Mouse (Mus musculus) hindbrain, embryonic 14.5 days (tissue): ENCODE results near the gene Aatk. TPM values are rescaled to one million over a fixed set of nuclear protein-coding genes. Genes with fewer than 3 reads are reported as not detected.
A peak's percentile ranks its signal among the peaks of the same experiment; 100 is the strongest.

ENCODE experiments used
- ATAC-seq: fragments of 200-750 bp; cut with Nextera tagmentation; 2 replicates; pipeline ENCODE4 v1.8.0; 2017; ENCODE audit warnings: moderate number of reproducible peaks, mild to moderate bottlenecking, moderate TSS enrichment, moderate library complexity; ENCODE audit not compliant: low FRiP score
- DNase-seq: peaks from one replicate; pipeline ENCODE4 v3.0.0-alpha.2; 2015; ENCODE audit warnings: low spot score
- H3K27ac ChIP-seq: fragments of 300-500 bp; sonication (generic); 2 replicates; pipeline ENCODE4 v1.5.1; 2014; ENCODE audit warnings: mild to moderate bottlenecking, moderate library complexity
- H3K27me3 ChIP-seq: fragments of 300-500 bp; sonication (generic); 2 replicates; pipeline ENCODE4 v1.6.1; 2014; ENCODE audit warnings: mild to moderate bottlenecking, low read length, mixed read lengths; ENCODE audit not compliant: control insufficient read depth, insufficient read depth
- H3K36me3 ChIP-seq: fragments of 300-500 bp; sonication (generic); replicated peaks from 2 replicates; pipeline ENCODE4 v1.6.1; 2014; ENCODE audit not compliant: control insufficient read depth, insufficient read depth
- H3K4me1 ChIP-seq: fragments of 300-500 bp; sonication (generic); replicated peaks from 2 replicates; pipeline ENCODE4 v1.6.1; 2014; ENCODE audit warnings: antibody characterized with exemption, low read length, mixed read lengths; ENCODE audit not compliant: control insufficient read depth, insufficient read depth
- H3K4me2 ChIP-seq: fragments of 300-500 bp; sonication (generic); replicated peaks from 2 replicates; pipeline ENCODE4 v1.6.1; 2014; ENCODE audit warnings: mild to moderate bottlenecking, moderate library complexity
- H3K4me3 ChIP-seq: fragments of 300-500 bp; sonication (generic); replicated peaks from 2 replicates; pipeline ENCODE4 v1.5.1; 2014; ENCODE audit warnings: mild to moderate bottlenecking, low read length
- H3K9ac ChIP-seq: fragments of 300-500 bp; sonication (generic); 2 replicates; pipeline ENCODE4 v1.6.1; 2014
- H3K9me3 ChIP-seq: fragments of 300-500 bp; sonication (generic); 2 replicates; pipeline ENCODE4 v1.6.1; 2016; ENCODE audit warnings: low read length; ENCODE audit not compliant: control insufficient read depth
- WGBS: fragments of 180-500 bp; shearing (Covaris S2); extraction: QIAGEN DNeasy Blood & Tissue Kit; methylation state at CpG from one replicate; pipeline ENCODE4 v1.1.7; 2014; 5-methylcytosine and 5-hydroxymethylcytosine counted together
- polyA plus RNA-seq: library from polyadenylated mRNA; unstranded; fragments of >200 nt; fragmentation: Nextera tagmentation; extraction: Ambion mirVana; gene quantifications from 2 replicates; pipeline ENCODE4 v1.2.1, GENCODE M21; 2014

Gene Aatk
- polyA plus RNA-seq, 1 experiment from 2014 or later, result 49.1 TPM

DNA sequence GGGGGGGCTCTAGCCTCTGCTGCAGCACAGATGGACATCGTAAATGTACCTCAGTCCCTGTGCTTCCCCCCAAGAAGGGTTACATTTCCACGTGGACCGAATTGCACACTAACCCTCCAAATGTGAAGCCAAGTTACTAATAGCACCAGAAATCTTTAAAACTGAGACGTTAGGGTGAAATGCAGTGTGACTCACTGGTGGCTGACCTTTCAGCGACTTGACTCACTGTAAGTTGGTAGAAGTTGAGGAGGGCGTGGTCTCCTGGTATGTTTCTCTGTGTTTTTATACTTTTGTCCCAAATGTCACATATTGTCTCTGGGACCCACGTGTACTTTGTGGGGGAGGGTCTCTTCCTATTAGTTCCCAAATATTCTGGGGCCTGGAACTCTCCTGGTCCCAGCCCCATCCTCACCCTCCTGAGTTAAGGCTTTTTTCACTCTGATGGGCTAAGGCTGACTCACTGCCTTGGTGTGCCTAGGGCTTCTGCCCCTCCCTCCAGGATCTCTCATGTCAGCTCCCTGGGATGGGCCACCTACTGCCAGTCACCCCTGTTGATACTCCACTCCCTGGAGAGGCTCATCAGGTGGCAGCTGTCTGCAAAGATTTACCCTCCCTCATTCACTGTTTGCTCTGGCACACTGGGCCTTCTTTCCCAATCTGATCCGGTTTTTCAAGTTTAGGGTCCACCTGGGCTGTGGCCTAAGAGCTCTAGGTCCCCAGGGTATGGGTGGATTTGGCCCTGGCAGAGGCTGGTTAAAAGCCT lies 71.0 kb downstream of the Aatk start:
- 89% methylated on average over 8 of the region's 8 CpGs for WGBS
- Histone ChIP-seq H3K9ac (no peak overlapping the region), H3K4me2 (no peak overlapping the region), H3K9me3 (no peaks in the 10 kb centered on the region), H3K36me3 (no peaks in the 10 kb centered on the region), H3K27me3 (no peaks in the 10 kb centered on the region), H3K27ac (no peak overlapping the region), H3K4me1 (peaks cover 7% of the 10 kb centered on the region), H3K4me3 (no peak overlapping the region)
- ATAC-seq (no peak), DNase-seq (no peak)

DNA sequence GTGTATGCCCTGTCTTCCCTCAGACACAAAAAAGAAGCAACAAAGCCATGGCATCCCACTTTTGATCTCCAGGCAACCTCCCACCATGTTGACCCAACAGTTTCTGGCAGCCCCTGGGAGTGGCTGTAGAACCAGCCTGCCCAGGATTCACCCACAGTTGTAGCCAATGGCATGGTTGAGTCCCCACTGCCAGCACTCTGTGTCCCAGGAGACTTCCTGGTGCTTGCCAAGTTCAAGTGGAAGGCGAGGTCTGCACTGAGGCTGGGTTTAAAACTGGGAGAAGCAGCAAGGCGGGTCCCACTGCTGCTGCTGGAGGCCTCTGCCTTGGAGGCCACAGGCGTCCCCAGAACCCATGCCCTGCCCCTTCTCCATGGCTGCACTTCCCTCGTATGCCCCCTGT lies 73.2 kb downstream of the Aatk start:
- Histone ChIP-seq H3K9me3 (no peaks in the 10 kb centered on the region), H3K27me3 (no peaks in the 10 kb centered on the region), H3K4me1 (peaks cover 25% of the 10 kb centered on the region), H3K36me3 (no peaks in the 10 kb centered on the region), H3K9ac (no peak overlapping the region), H3K4me2 (no peak overlapping the region), H3K27ac (no peak overlapping the region), H3K4me3 (no peak overlapping the region)
- WGBS, result 97% methylated on average over 4 of the region's 4 CpGs
- no peak for ATAC-seq
- no peak for DNase-seq

DNA sequence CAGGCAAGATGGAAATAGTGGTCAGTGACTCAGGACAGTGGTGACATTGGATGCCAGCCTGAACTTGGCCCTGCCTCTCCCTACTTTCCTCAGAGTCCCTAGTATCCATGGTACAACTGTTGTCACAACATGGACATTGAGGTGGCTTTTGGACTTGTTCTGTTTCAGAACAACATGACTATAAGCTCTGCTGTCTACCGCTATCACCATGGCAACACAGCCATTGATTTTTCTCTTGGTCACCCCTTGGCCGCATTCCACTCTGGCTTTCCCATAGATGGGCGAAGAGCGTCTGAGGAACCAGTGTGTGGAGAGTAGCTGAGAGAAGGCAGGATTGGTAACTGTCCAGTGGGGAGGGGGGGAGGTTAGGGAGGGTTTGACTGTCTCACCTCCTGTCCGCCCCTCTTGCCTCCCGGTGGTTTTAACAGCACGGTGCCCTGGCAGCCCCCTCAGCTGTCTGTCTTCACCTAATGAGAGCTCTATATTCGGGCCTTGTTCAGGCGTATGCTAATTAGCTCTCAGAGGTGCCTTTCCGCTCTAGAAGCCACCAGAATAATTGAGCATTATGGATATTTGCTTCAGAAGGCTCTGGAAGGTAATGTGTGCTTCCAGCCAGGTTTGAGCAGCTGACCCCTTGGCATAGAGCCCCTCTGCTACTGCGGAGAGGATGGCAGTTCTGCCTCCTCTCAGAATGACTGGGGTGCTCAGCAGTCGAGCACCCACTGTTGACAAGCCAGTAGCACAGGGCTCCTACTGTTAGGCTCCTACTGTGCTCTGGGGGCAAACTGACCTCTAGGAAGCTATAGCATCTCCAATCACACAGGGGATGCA lies 76.7 kb downstream of the Aatk start:
- peak; percentile 69 for DNase-seq
- ATAC-seq, result peak; percentile 72

DNA sequence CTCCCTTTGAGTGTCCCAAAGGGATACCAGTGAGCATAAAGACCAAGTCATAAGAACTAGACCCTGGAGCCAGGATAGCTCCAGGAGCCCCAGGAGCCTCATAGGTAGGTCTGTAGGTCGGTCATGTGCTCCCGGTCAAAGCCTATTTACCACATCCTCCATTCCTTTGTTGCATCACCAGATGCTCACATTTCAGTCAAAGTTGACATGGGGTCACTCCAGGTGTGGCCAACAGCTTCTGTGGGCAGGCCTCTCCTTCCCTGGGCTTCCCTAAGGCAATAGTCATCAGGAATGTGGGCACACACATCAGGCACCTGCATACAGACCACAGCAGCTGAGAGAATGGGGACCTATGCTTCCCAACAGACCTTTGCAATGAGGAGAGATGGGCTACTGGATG lies 79.1 kb downstream of the Aatk start:
- no peaks in the 10 kb centered on the region for H3K36me3 ChIP-seq
- 98% methylated on average over 2 of the region's 2 CpGs for WGBS
- H3K4me3 ChIP-seq, result no peak overlapping the region
- H3K9me3 ChIP-seq, result no peaks in the 10 kb centered on the region
- no peak overlapping the region for H3K27ac ChIP-seq
- H3K27me3 ChIP-seq, result no peaks in the 10 kb centered on the region
- ATAC-seq (no peak), DNase-seq (no peak)
- H3K4me1 ChIP-seq, result peaks cover 25% of the 10 kb centered on the region
- no peak overlapping the region for H3K9ac ChIP-seq
- no peak overlapping the region for H3K4me2 ChIP-seq

More for the DNA sequence above, 76.7 kb downstream of the Aatk start:
- peak overlapping the region; percentile 68 for H3K27ac ChIP-seq
- H3K9ac ChIP-seq, result 0 out of 2 replicates have a peak overlapping the region, but pooled peaks have one; percentile 0
- H3K9me3 ChIP-seq, result no peaks in the 10 kb centered on the region
- H3K4me1 ChIP-seq, result peaks cover 25% of the 10 kb centered on the region
- H3K36me3 ChIP-seq, result no peaks in the 10 kb centered on the region
- H3K4me2 ChIP-seq, result no peak overlapping the region
- no peaks in the 10 kb centered on the region for H3K27me3 ChIP-seq
- WGBS, result 26% methylated on average over 12 of the region's 12 CpGs
- no peak overlapping the region for H3K4me3 ChIP-seq

DNA sequence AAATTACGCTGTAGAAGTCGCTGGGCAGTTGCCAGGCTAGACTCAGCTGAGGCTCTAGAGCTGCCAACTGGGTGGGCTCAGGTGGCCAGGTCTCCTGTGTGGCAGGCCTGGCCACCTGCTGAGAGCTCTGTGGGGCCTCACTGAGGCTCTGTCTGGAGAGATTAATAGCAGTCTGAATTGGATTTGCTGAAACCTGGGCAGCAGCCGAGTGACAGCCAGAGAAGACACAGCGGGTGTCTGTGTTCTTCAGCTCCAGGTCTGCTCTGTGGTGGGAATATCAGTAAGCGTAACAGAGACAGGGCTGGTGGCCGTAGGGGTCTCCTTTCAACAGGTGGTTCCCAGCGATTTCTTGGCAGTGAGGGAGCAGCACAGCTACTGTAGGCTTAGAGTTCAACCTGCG lies 79.6 kb downstream of the Aatk start:
- Histone ChIP-seq H3K4me3 (no peak overlapping the region), H3K27me3 (no peaks in the 10 kb centered on the region), H3K9me3 (no peaks in the 10 kb centered on the region), H3K4me1 (peaks cover 25% of the 10 kb centered on the region), H3K4me2 (no peak overlapping the region), H3K27ac (no peak overlapping the region), H3K9ac (no peak overlapping the region), H3K36me3 (no peaks in the 10 kb centered on the region)
- ATAC-seq (no peak), DNase-seq (no peak)
- WGBS, result 61% methylated on average over 8 of the region's 8 CpGs

DNA sequence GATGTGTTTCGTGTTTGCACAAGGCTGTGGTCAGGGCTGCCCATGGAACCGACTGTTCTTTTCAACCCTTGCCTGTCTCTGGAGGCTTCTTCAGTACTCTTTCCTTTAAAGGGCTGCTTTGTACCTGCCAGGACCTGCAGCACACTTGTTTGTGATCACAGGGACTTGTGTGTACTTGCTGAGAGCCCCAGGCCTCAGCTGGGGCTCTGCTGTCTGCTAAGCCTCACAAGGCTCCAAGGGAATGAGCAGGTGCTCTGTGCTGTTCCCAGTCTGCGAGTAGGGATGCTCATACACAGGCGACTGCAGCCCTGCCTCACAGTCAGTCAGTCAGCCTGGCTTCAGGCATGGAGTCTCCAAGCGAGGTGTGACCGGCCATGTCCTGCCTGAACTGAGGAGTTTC lies 80.7 kb downstream of the Aatk start:
- WGBS, result 82% methylated on average over 6 of the region's 6 CpGs
- H3K4me3 ChIP-seq, result no peak overlapping the region
- no peaks in the 10 kb centered on the region for H3K27me3 ChIP-seq
- DNase-seq, result no peak
- H3K27ac ChIP-seq, result no peak overlapping the region
- H3K4me2 ChIP-seq, result no peak overlapping the region
- no peaks in the 10 kb centered on the region for H3K9me3 ChIP-seq
- peaks cover 22% of the 10 kb centered on the region for H3K4me1 ChIP-seq
- no peak overlapping the region for H3K9ac ChIP-seq
- no peak for ATAC-seq
- no peaks in the 10 kb centered on the region for H3K36me3 ChIP-seq

DNA sequence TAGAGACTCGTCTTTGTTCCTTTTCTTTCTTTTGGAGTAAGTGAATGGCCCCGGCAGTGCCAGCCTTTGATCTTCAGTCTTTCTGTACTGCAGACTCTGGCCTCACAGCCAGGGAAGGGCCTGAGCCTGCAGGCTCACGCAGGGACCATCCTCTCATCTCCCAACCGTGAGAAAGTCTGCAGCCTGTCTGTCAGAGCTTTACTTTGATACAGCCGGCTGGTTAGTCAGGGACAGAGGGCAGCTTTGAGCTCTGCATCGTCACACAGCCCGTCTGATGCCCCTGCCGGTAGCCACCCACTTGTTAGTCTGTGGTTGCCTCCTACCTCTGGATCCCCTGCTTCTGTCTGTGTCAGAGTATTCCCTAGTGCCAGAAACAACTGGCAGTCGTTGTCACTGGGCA lies 81.9 kb downstream of the Aatk start:
- Histone ChIP-seq H3K27ac (no peak overlapping the region), H3K36me3 (no peaks in the 10 kb centered on the region), H3K4me3 (no peak overlapping the region), H3K9me3 (no peaks in the 10 kb centered on the region), H3K27me3 (no peaks in the 10 kb centered on the region), H3K9ac (no peak overlapping the region), H3K4me1 (peaks cover 10% of the 10 kb centered on the region), H3K4me2 (no peak overlapping the region)
- ATAC-seq (no peak), DNase-seq (no peak)
- 14% methylated on average over 9 of the region's 9 CpGs for WGBS

DNA sequence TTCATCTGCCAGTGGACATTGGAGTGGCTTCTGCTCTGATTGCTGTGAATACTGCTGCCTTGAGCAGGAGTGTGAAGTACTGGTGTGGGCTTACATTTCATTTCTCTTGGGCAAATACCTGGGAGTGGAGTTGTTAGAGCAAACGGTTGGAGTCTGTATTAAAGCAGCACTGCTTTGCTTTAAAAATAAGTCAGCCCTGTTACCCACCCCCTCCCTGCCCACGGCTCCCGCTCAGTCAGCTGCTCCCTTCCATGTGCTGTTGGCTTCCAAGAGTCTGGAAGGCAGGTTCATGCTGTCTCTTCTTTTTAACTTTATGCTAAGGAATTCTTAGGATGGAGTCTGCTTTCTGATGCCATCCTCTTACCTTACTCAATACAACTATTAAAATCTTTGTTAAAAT lies 85.5 kb downstream of the Aatk start:
- no peak overlapping the region for H3K27ac ChIP-seq
- no peaks in the 10 kb centered on the region for H3K4me1 ChIP-seq
- ATAC-seq (no peak), DNase-seq (no peak)
- H3K36me3 ChIP-seq, result no peaks in the 10 kb centered on the region
- H3K9ac ChIP-seq, result no peak overlapping the region
- H3K4me3 ChIP-seq, result no peak overlapping the region
- WGBS, result 92% methylated on average over 3 of the region's 3 CpGs
- H3K9me3 ChIP-seq, result no peaks in the 10 kb centered on the region
- no peak overlapping the region for H3K4me2 ChIP-seq
- no peaks in the 10 kb centered on the region for H3K27me3 ChIP-seq

DNA sequence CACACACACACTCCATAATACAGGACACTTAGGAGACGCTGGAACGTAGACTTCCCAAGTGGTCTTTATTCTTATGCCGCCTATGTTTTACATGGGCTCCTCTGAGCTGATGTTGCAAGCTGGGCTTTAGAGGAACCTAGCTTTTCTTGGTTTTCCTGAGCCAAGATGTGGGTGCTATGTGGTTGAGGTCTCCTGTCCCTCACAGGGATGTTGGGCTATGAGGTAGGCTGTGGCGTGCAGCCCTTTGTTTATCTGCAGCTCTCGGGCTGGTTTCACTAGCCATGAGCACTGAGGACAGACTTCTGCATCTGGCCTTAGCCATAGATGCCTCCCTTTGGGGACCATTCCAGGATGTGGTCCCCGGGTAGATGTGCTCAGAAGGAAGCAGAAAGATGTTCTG lies 86.3 kb downstream of the Aatk start:
- no peak overlapping the region for H3K9ac ChIP-seq
- H3K36me3 ChIP-seq, result no peaks in the 10 kb centered on the region
- H3K27me3 ChIP-seq, result no peaks in the 10 kb centered on the region
- no peak overlapping the region for H3K4me2 ChIP-seq
- H3K4me3 ChIP-seq, result no peak overlapping the region
- DNase-seq, result no peak
- no peak overlapping the region for H3K27ac ChIP-seq
- no peaks in the 10 kb centered on the region for H3K9me3 ChIP-seq
- ATAC-seq, result no peak
- H3K4me1 ChIP-seq, result no peaks in the 10 kb centered on the region
- 96% methylated on average over 6 of the region's 6 CpGs for WGBS
